Mouse (Mus musculus): Measurements from ENCODE around the gene Rapgef1. TPM values are rescaled to one million over a fixed set of nuclear protein-coding genes. Genes with fewer than 3 reads are reported as not detected.

Gene Rapgef1
- polyA plus RNA-seq, 1 experiment from 2014 or later, result 19.9 TPM

DNA sequence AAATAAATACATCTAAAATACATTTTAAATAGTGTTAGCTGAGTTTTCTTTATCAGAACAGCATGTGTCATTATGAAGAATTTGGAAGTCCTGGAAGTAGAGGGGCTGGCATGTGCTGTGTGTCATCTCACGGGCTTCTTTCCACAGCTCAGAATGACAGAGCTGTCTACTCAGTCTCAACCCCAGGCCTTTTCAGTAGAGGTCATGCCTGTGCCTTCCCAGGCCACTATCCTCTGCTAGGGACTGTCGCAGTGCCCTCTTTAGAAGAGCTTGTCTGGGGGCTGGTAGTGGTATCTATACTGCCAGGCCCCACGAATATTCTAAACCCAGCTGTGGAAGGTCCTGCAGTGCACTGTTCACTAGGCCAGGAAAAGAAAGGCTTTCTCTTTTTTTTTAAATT is 2.1 kb downstream of the Rapgef1 start:
- H3K9me3 ChIP-seq (ENCODE audit: control insufficient read depth, low read length), result no peaks in the 10 kb centered on the region
- ATAC-seq (ENCODE audit: low FRiP score) (no peak), DNase-seq (ENCODE audit: low spot score) (no peak)
- H3K4me2 ChIP-seq (replicated peaks), result peak overlapping the region; percentile 90; the same call in 1 of the 2 replicates
- no peak overlapping the region for H3K27ac ChIP-seq
- H3K36me3 ChIP-seq (replicated peaks; ENCODE audit: control insufficient read depth, insufficient read depth), result no peaks in the 10 kb centered on the region
- peaks cover 18% of the 10 kb centered on the region for H3K4me1 ChIP-seq (replicated peaks; ENCODE audit: control insufficient read depth, insufficient read depth, low read length)
- no peaks in the 10 kb centered on the region for H3K27me3 ChIP-seq (ENCODE audit: control insufficient read depth, insufficient read depth, low read length)
- no peak overlapping the region for H3K9ac ChIP-seq
- 91% methylated on average over 3 of the region's 3 CpGs for WGBS
- H3K4me3 ChIP-seq (replicated peaks; ENCODE audit: low read length), result no peak overlapping the region

DNA sequence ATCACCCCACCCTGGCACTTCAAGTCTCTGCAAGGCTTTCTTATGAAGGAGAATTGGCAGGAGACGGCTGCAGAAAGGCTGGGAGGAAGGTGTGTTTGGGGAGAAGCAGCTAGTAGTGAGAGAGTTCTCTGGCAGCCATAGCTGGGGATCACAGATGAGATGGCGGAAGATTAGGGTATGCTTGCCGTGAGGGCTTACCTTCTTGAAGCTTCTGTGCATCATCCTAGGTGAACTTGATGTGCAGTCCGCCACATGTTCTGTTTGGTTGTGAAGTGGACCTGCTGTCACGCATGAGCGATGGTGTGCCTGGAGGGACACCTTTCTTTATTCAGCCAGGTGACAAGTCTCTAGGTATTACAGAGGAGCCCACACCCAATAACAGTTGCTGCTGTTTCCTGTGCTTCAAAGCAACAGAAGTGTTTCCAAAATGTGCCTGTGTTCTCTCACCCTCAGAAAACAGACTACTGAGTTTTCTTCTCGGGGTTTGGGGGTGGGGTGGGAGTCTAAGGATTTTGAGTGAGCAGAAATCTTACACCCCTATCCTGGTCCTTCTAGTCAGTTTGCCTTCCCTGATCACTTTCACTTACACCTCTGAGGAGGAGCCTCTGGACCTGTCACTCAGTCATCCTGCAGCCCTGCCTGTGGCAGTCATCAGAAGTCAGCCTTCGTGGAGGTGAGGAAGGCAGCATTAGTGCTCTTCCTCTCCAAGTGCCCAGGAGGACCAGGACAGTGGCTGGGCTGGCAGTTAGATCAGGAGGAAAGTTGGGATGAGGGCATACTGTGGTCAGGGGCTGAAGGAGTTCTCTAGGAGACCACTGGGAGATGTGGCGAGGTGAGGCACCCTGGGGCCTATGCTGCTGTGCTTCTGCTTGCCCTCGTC is 2.8 kb downstream of the Rapgef1 start:
- Histone ChIP-seq H3K9me3 (ENCODE audit: control insufficient read depth, low read length) (no peaks in the 10 kb centered on the region), H3K4me2 (replicated peaks) (no peak overlapping the region), H3K4me1 (replicated peaks; ENCODE audit: control insufficient read depth, insufficient read depth, low read length) (peaks cover 18% of the 10 kb centered on the region), H3K27me3 (ENCODE audit: control insufficient read depth, insufficient read depth, low read length) (no peaks in the 10 kb centered on the region), H3K4me3 (replicated peaks; ENCODE audit: low read length) (no peak overlapping the region), H3K36me3 (replicated peaks; ENCODE audit: control insufficient read depth, insufficient read depth) (no peaks in the 10 kb centered on the region), H3K9ac (no peak overlapping the region), H3K27ac (no peak overlapping the region)
- DNase-seq (ENCODE audit: low spot score), result no peak
- 89% methylated on average over 10 of the region's 10 CpGs for WGBS
- ATAC-seq (ENCODE audit: low FRiP score), result no peak

DNA sequence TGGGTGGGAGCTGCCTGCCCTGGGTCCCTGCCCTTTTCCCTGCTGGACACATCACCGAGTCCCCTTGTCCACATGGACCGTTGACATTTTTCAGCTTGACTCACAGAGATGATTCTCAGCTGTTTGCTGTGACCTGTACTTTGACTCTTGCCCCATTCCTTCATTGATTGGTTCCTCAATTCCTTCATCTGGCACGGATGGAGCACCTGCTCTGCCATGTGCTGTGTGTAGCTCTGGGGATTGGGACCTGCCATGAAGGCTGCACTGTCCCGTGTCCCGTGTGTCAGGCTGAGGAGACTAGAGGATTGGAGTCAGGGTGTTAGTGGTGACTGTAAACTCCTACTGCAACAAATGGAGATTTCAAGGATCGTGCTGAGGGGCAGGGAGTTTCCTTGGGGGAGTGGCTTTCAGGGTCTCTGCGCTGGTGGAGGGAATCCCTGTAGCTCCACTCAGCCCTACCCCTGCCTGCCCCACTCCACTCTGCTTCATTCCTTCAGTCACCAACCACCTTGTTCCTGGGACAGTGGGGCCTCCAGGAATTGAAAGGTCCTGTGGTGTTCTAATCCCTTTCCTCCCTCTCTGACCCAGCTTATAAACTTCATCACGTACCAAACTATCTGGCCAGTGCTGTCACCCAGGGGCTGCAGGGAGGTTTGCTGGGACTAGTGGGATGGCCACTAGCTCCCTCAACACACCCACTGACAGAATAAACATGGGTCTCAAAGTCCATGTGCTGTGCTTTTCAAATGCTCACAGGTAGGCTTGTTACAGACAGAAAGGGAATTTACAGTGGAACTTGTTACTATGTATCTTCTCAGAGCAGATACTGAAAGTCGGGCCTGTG is 3.9 kb downstream of the Rapgef1 start:
- no peak overlapping the region for H3K4me2 ChIP-seq (replicated peaks)
- no peak overlapping the region for H3K27ac ChIP-seq
- DNase-seq (ENCODE audit: low spot score) (no peak), ATAC-seq (ENCODE audit: low FRiP score) (no peak)
- no peaks in the 10 kb centered on the region for H3K36me3 ChIP-seq (replicated peaks; ENCODE audit: control insufficient read depth, insufficient read depth)
- 85% methylated on average over 9 of the region's 9 CpGs for WGBS
- no peaks in the 10 kb centered on the region for H3K9me3 ChIP-seq (ENCODE audit: control insufficient read depth, low read length)
- H3K9ac ChIP-seq, result no peak overlapping the region
- H3K4me1 ChIP-seq (replicated peaks; ENCODE audit: control insufficient read depth, insufficient read depth, low read length), result peaks cover 25% of the 10 kb centered on the region
- H3K27me3 ChIP-seq (ENCODE audit: control insufficient read depth, insufficient read depth, low read length), result no peaks in the 10 kb centered on the region
- no peak overlapping the region for H3K4me3 ChIP-seq (replicated peaks; ENCODE audit: low read length)

DNA sequence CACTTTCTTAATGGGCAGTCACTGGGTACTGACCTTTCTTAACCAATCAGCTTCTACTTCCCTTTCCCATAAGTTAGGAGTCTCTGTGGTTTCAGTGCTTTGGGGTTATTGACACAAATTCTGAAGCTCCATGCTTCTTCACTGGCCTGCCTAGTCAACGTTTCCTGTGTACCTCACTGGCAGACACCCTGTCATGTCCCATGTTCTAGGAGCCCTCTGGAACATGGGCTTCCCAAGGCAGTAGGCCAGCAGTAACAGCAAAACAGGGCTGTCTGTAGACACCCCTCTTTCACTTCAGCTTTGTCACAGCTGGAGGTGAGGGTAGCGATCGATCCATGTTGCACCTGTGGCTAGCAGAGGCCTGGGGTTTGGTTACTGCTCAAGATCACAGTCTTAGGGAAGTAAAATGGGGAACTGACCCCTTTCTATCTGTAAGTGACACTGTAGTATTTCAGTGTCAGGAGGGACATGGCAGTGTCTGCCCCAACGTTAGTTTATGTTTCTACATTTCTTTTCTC is 4.6 kb downstream of the Rapgef1 start:
- Histone ChIP-seq H3K4me1 (replicated peaks; ENCODE audit: control insufficient read depth, insufficient read depth, low read length) (peaks cover 25% of the 10 kb centered on the region), H3K9ac (no peak overlapping the region), H3K9me3 (ENCODE audit: control insufficient read depth, low read length) (no peaks in the 10 kb centered on the region), H3K4me2 (replicated peaks) (no peak overlapping the region), H3K27me3 (ENCODE audit: control insufficient read depth, insufficient read depth, low read length) (no peaks in the 10 kb centered on the region), H3K4me3 (replicated peaks; ENCODE audit: low read length) (no peak overlapping the region), H3K27ac (no peak overlapping the region), H3K36me3 (replicated peaks; ENCODE audit: control insufficient read depth, insufficient read depth) (no peaks in the 10 kb centered on the region)
- DNase-seq (ENCODE audit: low spot score) (no peak), ATAC-seq (ENCODE audit: low FRiP score) (no peak)
- 87% methylated on average over 4 of the region's 4 CpGs for WGBS

DNA sequence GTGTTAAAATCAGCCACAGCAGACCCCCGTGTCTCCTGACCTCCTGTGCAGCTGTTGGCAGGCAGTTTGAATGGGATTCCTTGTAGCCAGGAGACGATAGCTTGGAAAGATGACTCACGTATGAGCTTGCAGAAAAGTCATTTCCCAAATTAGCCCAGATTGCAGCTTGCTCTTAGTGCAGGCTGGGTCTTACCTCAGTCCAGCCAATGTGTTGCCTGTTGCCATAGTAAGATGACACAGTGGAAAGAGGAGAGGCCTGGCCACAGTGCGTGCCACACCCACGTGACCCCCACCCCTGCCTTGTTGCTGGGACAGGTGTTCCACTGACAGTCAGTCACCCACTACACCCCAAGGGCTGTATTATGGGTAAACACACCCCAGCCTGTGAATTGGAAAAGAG is 5.2 kb downstream of the Rapgef1 start:
- no peak overlapping the region for H3K9ac ChIP-seq
- 69% methylated on average over 5 of the region's 5 CpGs for WGBS
- H3K27me3 ChIP-seq (ENCODE audit: control insufficient read depth, insufficient read depth, low read length), result no peaks in the 10 kb centered on the region
- no peak overlapping the region for H3K4me2 ChIP-seq (replicated peaks)
- ATAC-seq (ENCODE audit: low FRiP score), result no peak
- no peaks in the 10 kb centered on the region for H3K9me3 ChIP-seq (ENCODE audit: control insufficient read depth, low read length)
- peaks cover 25% of the 10 kb centered on the region for H3K4me1 ChIP-seq (replicated peaks; ENCODE audit: control insufficient read depth, insufficient read depth, low read length)
- no peak overlapping the region for H3K27ac ChIP-seq
- no peak overlapping the region for H3K4me3 ChIP-seq (replicated peaks; ENCODE audit: low read length)
- no peak for DNase-seq (ENCODE audit: low spot score)
- no peaks in the 10 kb centered on the region for H3K36me3 ChIP-seq (replicated peaks; ENCODE audit: control insufficient read depth, insufficient read depth)

DNA sequence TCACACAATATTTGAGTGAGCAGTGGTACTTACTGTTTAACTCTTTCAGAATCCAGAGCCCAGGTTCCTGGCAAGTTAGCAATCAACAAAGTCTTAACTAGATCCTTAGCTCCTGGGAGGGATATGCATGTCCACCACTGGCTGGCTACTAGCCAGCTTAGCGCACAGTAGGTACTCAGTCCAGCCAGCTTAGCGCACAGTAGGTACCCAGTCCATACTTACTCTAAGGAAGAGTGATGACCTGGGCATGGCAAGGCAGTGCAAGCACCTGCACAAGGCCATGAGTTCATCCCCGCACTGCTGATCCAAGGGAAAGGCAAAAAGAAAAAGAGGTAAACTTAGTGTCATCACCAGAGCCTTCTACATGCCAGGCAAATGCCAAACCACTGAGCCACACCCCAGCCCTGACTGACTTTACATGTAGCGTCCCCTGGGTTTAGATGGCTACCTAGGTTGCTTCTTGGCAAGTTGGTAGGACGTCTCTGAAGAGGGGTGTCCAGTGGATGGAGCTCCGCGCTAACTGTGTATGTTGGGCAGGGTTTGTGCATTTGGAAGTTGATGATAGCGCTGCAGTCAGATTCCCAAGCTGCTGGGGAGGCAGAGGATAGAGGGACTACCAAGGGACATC is 6.2 kb downstream of the Rapgef1 start:
- no peak overlapping the region for H3K4me3 ChIP-seq (replicated peaks; ENCODE audit: low read length)
- H3K27ac ChIP-seq, result no peak overlapping the region
- H3K4me1 ChIP-seq (replicated peaks; ENCODE audit: control insufficient read depth, insufficient read depth, low read length), result peaks cover 22% of the 10 kb centered on the region
- ATAC-seq (ENCODE audit: low FRiP score), result no peak
- no peaks in the 10 kb centered on the region for H3K27me3 ChIP-seq (ENCODE audit: control insufficient read depth, insufficient read depth, low read length)
- no peaks in the 10 kb centered on the region for H3K36me3 ChIP-seq (replicated peaks; ENCODE audit: control insufficient read depth, insufficient read depth)
- no peak overlapping the region for H3K9ac ChIP-seq
- DNase-seq (ENCODE audit: low spot score), result no peak
- H3K4me2 ChIP-seq (replicated peaks), result no peak overlapping the region
- WGBS, result 96% methylated on average over 8 of the region's 8 CpGs
- no peaks in the 10 kb centered on the region for H3K9me3 ChIP-seq (ENCODE audit: control insufficient read depth, low read length)

DNA sequence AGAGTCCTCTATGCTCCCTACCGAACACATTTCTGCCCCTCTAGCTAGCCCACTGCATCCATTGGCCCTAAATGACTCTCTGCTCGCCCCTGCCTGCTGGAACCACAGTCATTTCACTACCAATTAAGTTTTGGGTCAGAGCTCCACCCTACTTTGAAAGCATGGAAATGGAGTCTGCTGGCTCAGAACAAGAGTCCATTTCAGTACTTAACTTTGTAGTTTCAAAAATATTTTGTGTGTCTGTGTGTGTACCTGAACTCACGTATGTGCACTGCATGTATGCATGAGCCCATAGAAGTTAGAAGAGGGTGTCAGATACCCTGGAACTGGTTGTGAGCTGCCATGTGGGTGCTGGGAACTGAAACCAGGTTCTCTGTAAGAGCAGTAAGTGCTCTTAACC is 7.8 kb downstream of the Rapgef1 start:
- no peak for DNase-seq (ENCODE audit: low spot score)
- H3K36me3 ChIP-seq (replicated peaks; ENCODE audit: control insufficient read depth, insufficient read depth), result no peaks in the 10 kb centered on the region
- no peak overlapping the region for H3K4me3 ChIP-seq (replicated peaks; ENCODE audit: low read length)
- no peak overlapping the region for H3K9ac ChIP-seq
- H3K27me3 ChIP-seq (ENCODE audit: control insufficient read depth, insufficient read depth, low read length), result no peaks in the 10 kb centered on the region
- no peak overlapping the region for H3K27ac ChIP-seq
- no peaks in the 10 kb centered on the region for H3K9me3 ChIP-seq (ENCODE audit: control insufficient read depth, low read length)
- peaks cover 7% of the 10 kb centered on the region; the same call in 1 of the 2 replicates for H3K4me1 ChIP-seq (replicated peaks; ENCODE audit: control insufficient read depth, insufficient read depth, low read length)
- WGBS, result 81% methylated on average over 3 of the region's 3 CpGs
- no peak overlapping the region for H3K4me2 ChIP-seq (replicated peaks)
- ATAC-seq (ENCODE audit: low FRiP score), result no peak

DNA sequence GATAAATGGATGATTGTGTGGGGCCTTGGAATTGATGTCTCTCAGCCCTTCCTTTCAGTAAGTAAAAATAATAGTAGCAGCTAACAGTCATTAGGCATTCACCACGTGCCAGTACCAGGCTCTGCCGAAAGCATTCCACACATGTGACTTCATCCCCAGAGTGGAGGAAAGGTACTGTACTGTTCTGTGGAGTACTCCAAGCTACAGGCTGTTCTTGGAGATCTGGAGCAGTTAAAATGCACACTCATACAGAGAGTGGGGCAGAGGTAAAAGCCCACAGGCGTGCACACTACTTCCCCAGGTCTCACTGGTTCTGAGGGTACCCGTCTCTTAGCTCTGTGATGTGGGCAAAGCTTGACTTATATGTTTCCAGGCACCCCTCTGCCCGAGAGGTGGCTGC is 8.7 kb downstream of the Rapgef1 start:
- Histone ChIP-seq H3K9ac (no peak overlapping the region), H3K4me1 (replicated peaks; ENCODE audit: control insufficient read depth, insufficient read depth, low read length) (peaks cover 15% of the 10 kb centered on the region; the same call in 1 of the 2 replicates), H3K27ac (no peak overlapping the region), H3K36me3 (replicated peaks; ENCODE audit: control insufficient read depth, insufficient read depth) (no peaks in the 10 kb centered on the region), H3K27me3 (ENCODE audit: control insufficient read depth, insufficient read depth, low read length) (no peaks in the 10 kb centered on the region), H3K9me3 (ENCODE audit: control insufficient read depth, low read length) (no peaks in the 10 kb centered on the region), H3K4me3 (replicated peaks; ENCODE audit: low read length) (no peak overlapping the region), H3K4me2 (replicated peaks) (no peak overlapping the region)
- ATAC-seq (ENCODE audit: low FRiP score) (no peak), DNase-seq (ENCODE audit: low spot score) (no peak)
- 76% methylated on average over 5 of the region's 5 CpGs for WGBS

DNA sequence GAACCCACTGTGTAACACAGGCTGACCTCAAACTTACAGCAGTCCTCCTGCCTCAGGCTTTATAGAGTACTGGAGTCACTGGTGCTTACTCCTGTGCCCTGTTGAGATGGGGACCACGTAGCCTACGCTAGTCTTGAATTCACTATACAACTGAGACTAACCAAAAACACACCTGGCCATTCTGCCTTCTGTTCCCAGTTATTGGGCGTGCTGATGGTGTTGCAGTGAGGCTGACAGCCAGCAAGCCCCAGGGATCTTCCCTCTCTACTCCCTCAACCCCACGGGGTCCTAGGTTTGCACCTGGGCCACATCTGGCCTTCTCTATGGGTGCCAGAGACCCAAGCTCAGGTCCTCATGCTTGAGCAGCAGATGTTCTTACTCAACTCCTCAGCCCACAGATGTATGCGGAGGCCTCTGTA is 9.3 kb downstream of the Rapgef1 start:
- Histone ChIP-seq H3K27ac (no peak overlapping the region), H3K9ac (no peak overlapping the region), H3K4me1 (replicated peaks; ENCODE audit: control insufficient read depth, insufficient read depth, low read length) (peaks cover 15% of the 10 kb centered on the region; the same call in 1 of the 2 replicates), H3K4me3 (replicated peaks; ENCODE audit: low read length) (no peak overlapping the region), H3K36me3 (replicated peaks; ENCODE audit: control insufficient read depth, insufficient read depth) (no peaks in the 10 kb centered on the region), H3K9me3 (ENCODE audit: control insufficient read depth, low read length) (no peaks in the 10 kb centered on the region), H3K27me3 (ENCODE audit: control insufficient read depth, insufficient read depth, low read length) (no peaks in the 10 kb centered on the region), H3K4me2 (replicated peaks) (no peak overlapping the region)
- DNase-seq (ENCODE audit: low spot score) (no peak), ATAC-seq (ENCODE audit: low FRiP score) (no peak)
- WGBS, result 82% methylated on average over 5 of the region's 5 CpGs
